Mouse (Mus musculus): ENCODE results near the gene Cdsn. TPM values are rescaled to one million over a fixed set of nuclear protein-coding genes. Genes with fewer than 3 reads are reported as not detected.
"Not testable (repeated sequence)": the region's sequence is repeated elsewhere in the genome, so short reads cannot be mapped to it uniquely, and the experiment has no call there.

The Cdsn gene
- polyA plus RNA-seq, 1 experiment from 2014 or later, result not detected

DNA sequence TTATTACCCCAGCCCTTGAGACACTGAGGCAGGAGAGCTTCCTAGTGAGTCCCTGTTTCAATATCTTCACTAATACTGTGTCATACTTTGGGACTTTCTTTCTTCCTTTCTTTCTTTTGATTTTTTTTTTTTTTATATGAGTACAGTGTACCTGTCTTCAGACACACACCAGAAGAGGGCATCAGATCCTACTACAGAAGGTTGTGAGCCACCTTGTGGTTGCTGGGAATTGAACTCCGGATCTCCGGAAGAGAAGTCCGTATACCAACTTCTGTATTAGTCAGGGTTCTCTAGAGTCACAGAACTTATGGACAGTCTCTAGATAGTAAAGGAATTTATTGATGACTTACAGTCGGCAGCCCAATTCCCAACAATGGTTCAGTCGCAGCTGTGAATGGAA lies 43.6 kb upstream of the Cdsn start:
- WGBS, result 44% methylated on average over 5 of the region's 5 CpGs
- H3K4me1 ChIP-seq (replicated peaks; ENCODE audit: control insufficient read depth, insufficient read depth, low read length); H3K27ac ChIP-seq (ENCODE audit: low read depth, low read length); H3K36me3 ChIP-seq (ENCODE audit: control insufficient read depth, insufficient read depth, low read length); H3K4me2 ChIP-seq; H3K4me3 ChIP-seq (ENCODE audit: low read depth, low read length); H3K9me3 ChIP-seq (ENCODE audit: control insufficient read depth, low read length); ATAC-seq (replicated peaks; ENCODE audit: low FRiP score); DNase-seq (ENCODE audit: low spot score); H3K9ac ChIP-seq (ENCODE audit: low read depth, low read length): not testable (repeated sequence)
- peaks cover 53% of the 10 kb centered on the region for H3K27me3 ChIP-seq (replicated peaks; ENCODE audit: control insufficient read depth, insufficient read depth, low read length)

DNA sequence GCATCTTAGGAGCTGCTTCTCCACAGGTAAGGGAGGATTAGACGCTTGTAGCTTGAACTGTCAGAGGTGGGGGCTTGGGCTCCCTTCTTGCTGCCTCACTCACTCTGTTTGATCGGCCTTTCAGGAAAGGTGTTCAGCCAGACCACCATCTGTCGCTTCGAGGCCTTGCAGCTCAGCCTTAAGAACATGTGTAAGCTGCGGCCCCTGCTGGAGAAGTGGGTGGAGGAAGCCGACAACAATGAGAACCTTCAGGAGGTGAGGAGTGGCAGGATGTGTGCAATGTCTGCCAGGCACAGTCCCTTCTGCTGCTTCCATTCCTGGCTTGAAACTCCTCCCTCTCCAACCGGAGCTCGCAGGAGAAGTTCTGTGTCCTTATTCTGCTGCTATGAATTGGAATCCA lies 42.6 kb upstream of the Cdsn start:
- Histone ChIP-seq H3K4me3 (ENCODE audit: low read depth, low read length) (no peak overlapping the region), H3K4me1 (replicated peaks; ENCODE audit: control insufficient read depth, insufficient read depth, low read length) (no peaks in the 10 kb centered on the region; the same call in 1 of the 2 replicates), H3K9ac (ENCODE audit: low read depth, low read length) (no peak overlapping the region), H3K36me3 (ENCODE audit: control insufficient read depth, insufficient read depth, low read length) (no peaks in the 10 kb centered on the region), H3K9me3 (ENCODE audit: control insufficient read depth, low read length) (no peaks in the 10 kb centered on the region), H3K27ac (ENCODE audit: low read depth, low read length) (no peak overlapping the region), H3K4me2 (no peak overlapping the region), H3K27me3 (replicated peaks; ENCODE audit: control insufficient read depth, insufficient read depth, low read length) (peaks cover 50% of the 10 kb centered on the region)
- DNase-seq (ENCODE audit: low spot score) (no peak), ATAC-seq (replicated peaks; ENCODE audit: low FRiP score) (no peak)
- WGBS, result 33% methylated on average over 8 of the region's 8 CpGs

DNA sequence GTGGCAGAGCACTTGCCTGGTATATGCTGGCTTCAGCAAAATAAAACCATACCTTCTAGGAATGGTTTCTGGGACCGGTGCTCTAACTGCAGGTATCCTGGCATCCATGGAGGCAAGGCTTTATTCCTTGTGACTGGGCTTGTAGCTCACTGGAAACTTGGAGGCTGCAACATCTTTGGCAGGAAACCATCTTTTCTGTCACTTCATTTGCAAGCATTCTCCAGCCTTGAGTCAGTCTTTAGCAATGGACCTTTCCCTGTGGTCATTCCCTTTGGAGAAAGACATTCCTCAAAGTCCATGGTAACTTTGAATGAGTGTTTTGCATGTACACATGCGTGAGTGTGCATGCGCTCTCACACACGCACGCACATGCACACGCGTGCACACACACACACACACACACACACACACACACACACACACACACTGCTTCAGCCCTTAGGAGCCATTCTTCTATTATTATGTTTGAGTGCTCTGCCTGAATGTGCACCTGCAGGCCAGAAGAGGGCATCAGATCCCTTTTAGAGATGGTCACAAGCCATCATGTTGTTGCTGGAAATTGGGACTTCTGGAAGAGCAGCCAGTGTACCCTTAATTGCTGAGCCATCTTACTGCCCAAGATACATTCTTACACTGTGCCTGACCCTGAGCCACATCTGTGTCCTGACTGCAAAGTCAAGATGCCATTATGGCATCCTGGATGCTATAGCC lies 38.9 kb upstream of the Cdsn start:
- 90% methylated on average over 7 of the region's 7 CpGs for WGBS
- peaks cover 10% of the 10 kb centered on the region for H3K4me1 ChIP-seq (replicated peaks; ENCODE audit: control insufficient read depth, insufficient read depth, low read length)
- no peak overlapping the region for H3K9ac ChIP-seq (ENCODE audit: low read depth, low read length)
- DNase-seq (ENCODE audit: low spot score) (no peak), ATAC-seq (replicated peaks; ENCODE audit: low FRiP score) (no peak)
- H3K4me3 ChIP-seq (ENCODE audit: low read depth, low read length), result no peak overlapping the region
- H3K9me3 ChIP-seq (ENCODE audit: control insufficient read depth, low read length), result no peaks in the 10 kb centered on the region
- no peak overlapping the region for H3K4me2 ChIP-seq
- peaks cover 15% of the 10 kb centered on the region for H3K27me3 ChIP-seq (replicated peaks; ENCODE audit: control insufficient read depth, insufficient read depth, low read length)
- H3K36me3 ChIP-seq (ENCODE audit: control insufficient read depth, insufficient read depth, low read length), result no peaks in the 10 kb centered on the region
- no peak overlapping the region for H3K27ac ChIP-seq (ENCODE audit: low read depth, low read length)

DNA sequence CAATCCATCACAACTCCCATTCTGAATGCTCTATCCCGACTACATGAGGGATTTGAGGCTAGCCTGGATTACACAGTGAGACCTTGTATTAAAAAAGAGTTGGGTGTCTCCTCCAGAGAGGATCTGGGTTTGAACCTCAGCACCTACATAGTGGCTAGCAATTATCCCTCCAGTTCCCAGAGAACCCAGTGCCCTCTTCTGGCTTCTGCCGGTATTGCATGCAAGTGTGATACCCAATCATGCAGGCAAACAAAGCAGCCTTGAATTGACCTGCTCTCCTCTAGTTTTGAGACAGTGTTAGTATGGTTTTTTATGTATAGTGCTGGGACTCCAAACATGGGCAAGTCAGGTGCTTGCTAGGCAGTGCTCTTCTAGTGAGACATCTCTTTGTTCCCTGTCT lies 38.0 kb upstream of the Cdsn start:
- Histone ChIP-seq H3K4me3 (ENCODE audit: low read depth, low read length) (no peak overlapping the region), H3K4me1 (replicated peaks; ENCODE audit: control insufficient read depth, insufficient read depth, low read length) (peaks cover 10% of the 10 kb centered on the region), H3K4me2 (no peak overlapping the region), H3K9ac (ENCODE audit: low read depth, low read length) (no peak overlapping the region), H3K36me3 (ENCODE audit: control insufficient read depth, insufficient read depth, low read length) (no peaks in the 10 kb centered on the region), H3K27ac (ENCODE audit: low read depth, low read length) (no peak overlapping the region), H3K9me3 (ENCODE audit: control insufficient read depth, low read length) (no peaks in the 10 kb centered on the region), H3K27me3 (replicated peaks; ENCODE audit: control insufficient read depth, insufficient read depth, low read length) (peaks cover 9% of the 10 kb centered on the region)
- DNase-seq (ENCODE audit: low spot score), result peak; percentile 62
- ATAC-seq (replicated peaks; ENCODE audit: low FRiP score), result no peak
- WGBS, result 12% methylated on average over 2 of the region's 2 CpGs

DNA sequence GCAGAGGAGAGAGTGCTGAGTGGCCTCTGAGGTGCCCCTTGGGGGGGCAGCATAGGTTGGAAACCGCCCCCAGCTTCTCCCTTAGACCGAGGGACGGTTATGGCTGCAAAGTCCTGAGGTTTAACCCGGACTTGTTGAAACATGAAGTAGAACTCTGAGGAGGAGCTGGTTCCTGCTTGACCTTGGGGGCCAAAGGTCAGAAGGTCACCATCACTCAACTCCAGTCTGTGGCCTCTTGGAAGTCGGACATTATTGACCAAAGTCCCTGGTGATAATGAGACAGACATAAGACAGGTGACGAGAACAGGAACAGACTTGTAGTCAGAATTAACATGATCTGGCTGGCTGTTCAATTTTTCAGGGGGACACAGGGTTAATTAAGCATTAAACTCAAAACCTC lies 37.2 kb upstream of the Cdsn start:
- Histone ChIP-seq H3K27me3 (replicated peaks; ENCODE audit: control insufficient read depth, insufficient read depth, low read length) (peaks cover under 1% of the 10 kb centered on the region; the same call in 1 of the 2 replicates), H3K4me1 (replicated peaks; ENCODE audit: control insufficient read depth, insufficient read depth, low read length) (peaks cover 10% of the 10 kb centered on the region), H3K27ac (ENCODE audit: low read depth, low read length) (no peak overlapping the region), H3K4me2 (peak overlapping the region; percentile 93), H3K36me3 (ENCODE audit: control insufficient read depth, insufficient read depth, low read length) (no peaks in the 10 kb centered on the region), H3K9ac (ENCODE audit: low read depth, low read length) (no peak overlapping the region), H3K9me3 (ENCODE audit: control insufficient read depth, low read length) (no peaks in the 10 kb centered on the region), H3K4me3 (ENCODE audit: low read depth, low read length) (0 out of 2 replicates have a peak overlapping the region, but pooled peaks have one; percentile 71)
- DNase-seq (ENCODE audit: low spot score), result no peak
- WGBS, result 53% methylated on average over 6 of the region's 6 CpGs
- no peak for ATAC-seq (replicated peaks; ENCODE audit: low FRiP score)

DNA sequence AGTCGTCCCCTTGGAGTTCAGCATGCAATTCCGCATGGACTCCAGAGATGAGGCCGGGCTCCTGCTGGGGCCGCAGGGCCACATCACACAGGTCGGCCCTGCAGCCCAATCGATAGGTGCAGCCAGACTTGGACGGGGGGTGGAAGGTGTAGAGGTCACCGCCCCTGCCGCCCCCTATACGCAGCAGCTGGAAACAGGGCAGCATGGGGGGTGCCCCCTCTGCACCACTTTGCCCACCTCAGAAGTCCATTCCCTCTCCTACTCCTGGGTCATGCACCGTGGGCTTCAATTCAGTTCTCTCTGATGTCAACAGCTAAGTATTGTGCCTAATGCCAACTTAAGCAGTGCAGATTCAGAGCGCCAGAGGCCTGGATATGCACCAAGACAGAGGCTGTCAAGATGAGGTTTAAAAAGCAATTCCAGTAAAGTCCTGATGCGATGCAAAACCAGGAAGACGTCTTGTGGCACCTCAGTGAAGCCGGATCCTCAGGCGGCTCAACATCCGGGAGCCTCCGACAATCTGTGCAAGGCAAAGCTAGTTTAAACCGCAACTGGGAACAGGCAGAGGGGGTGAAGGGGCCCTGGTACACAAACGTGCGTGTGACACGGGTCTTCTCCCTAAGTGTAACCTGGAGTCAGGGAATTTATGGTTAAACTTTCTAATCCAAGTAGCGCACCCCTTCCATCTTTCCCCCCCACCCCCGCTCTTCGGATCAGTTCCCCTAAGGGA lies 35.9 kb upstream of the Cdsn start:
- peak overlapping the region; percentile 71 for H3K4me3 ChIP-seq (ENCODE audit: low read depth, low read length)
- H3K27me3 ChIP-seq (replicated peaks; ENCODE audit: control insufficient read depth, insufficient read depth, low read length), result no peaks in the 10 kb centered on the region
- DNase-seq (ENCODE audit: low spot score) (peak; percentile 64), ATAC-seq (replicated peaks; ENCODE audit: low FRiP score) (no peak; the same call in none of the 2 replicates)
- WGBS, result 10% methylated on average over 25 of the region's 25 CpGs
- H3K4me2 ChIP-seq, result peak overlapping the region; percentile 93
- H3K27ac ChIP-seq (ENCODE audit: low read depth, low read length), result peak overlapping the region; percentile 11; the same call in 1 of the 2 replicates
- no peaks in the 10 kb centered on the region for H3K9me3 ChIP-seq (ENCODE audit: control insufficient read depth, low read length)
- no peaks in the 10 kb centered on the region for H3K36me3 ChIP-seq (ENCODE audit: control insufficient read depth, insufficient read depth, low read length)
- peaks cover 10% of the 10 kb centered on the region for H3K4me1 ChIP-seq (replicated peaks; ENCODE audit: control insufficient read depth, insufficient read depth, low read length)
- H3K9ac ChIP-seq (ENCODE audit: low read depth, low read length), result peak overlapping the region; percentile 64

DNA sequence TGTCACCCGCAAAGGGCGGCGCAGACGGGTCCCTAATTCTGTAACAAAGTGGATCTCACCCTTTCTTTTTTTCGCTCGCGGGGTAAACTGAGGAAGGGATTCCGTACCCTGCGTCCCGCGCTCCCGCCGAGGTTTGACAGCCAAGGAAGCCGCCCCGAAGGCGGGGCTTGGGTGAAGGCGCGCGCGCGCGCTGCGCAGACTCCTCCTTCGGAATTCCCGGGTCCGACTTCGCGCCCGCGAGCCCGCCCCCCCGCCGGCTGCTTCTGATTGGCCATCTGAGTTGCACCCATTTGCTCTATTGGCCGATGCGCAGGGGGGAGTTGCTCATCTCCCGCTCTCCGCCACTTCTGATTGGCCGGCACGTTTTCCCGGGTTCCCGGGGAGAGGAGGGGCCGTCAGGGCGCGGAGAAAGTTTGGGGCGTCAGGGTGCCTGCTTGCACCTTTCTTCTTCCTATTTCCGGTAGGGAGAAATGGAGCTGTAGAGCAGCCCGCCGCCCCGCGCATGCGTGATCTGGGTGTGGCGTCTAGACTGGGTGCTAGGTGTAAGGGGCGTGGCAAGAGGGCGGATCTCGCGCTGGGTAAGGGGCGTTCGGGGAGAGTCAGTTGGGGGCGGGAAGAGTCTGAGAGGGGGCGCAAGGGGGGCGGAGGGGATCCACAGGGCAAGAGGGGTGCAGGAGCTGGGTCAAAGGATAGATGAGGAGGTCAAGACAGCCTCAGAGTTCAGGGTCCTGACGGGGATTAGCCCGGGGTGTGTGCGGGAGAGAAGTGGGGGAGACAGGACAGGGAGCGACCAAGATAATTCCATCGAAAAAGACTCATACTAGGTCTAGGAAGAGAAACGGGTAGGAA lies 35.1 kb upstream of the Cdsn start, which contains the start of the genes Tcf19 and Cchcr1:
Gene Tcf19, minus strand, starts transcription at position 173 of the 849 bp plus-strand sequence.
Gene Cchcr1, plus strand, starts transcription at position 449 of the 849 bp plus-strand sequence.
- WGBS, result under 1% methylated on average over 67 of the region's 67 CpGs
- ATAC-seq (replicated peaks; ENCODE audit: low FRiP score), result peak; percentile 96
- Histone ChIP-seq H3K4me3 (ENCODE audit: low read depth, low read length) (peak within 1 kb of the TSS; percentile 71), H3K9me3 (ENCODE audit: control insufficient read depth, low read length) (no peaks in the 10 kb centered on the region), H3K27me3 (replicated peaks; ENCODE audit: control insufficient read depth, insufficient read depth, low read length) (no peaks in the 10 kb centered on the region), H3K36me3 (ENCODE audit: control insufficient read depth, insufficient read depth, low read length) (no peaks in the 10 kb centered on the region), H3K4me2 (peak within 1 kb of the TSS; percentile 93), H3K4me1 (replicated peaks; ENCODE audit: control insufficient read depth, insufficient read depth, low read length) (peaks cover 10% of the 10 kb centered on the region), H3K9ac (ENCODE audit: low read depth, low read length) (peak within 1 kb of the TSS; percentile 69), H3K27ac (ENCODE audit: low read depth, low read length) (peak within 1 kb of the TSS; percentile 48)
- peak; percentile 98 for DNase-seq (ENCODE audit: low spot score)

DNA sequence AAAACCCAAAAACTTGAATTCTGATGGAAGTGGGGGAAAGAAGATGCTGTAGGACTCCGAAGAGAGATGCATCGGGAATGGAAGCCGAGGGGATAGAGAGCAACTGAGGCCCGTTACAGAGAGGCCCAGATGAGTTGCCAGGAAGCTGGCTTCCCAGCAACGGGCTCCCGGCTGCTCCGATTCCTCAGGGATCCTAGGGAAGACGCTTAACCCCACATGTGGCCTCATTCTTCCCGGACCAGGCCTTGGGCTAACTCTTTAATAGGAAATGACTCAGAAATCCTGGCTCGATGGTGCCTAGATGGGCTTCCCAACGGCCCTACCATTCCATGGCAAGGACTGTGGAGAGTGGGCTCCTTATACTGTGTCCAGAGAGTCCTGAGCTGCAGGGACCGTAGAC lies 34.4 kb upstream of the Cdsn start:
- ATAC-seq (replicated peaks; ENCODE audit: low FRiP score) (no peak), DNase-seq (ENCODE audit: low spot score) (no peak)
- H3K9me3 ChIP-seq (ENCODE audit: control insufficient read depth, low read length), result no peaks in the 10 kb centered on the region
- peak overlapping the region; percentile 93 for H3K4me2 ChIP-seq
- peak overlapping the region; percentile 71 for H3K4me3 ChIP-seq (ENCODE audit: low read depth, low read length)
- H3K36me3 ChIP-seq (ENCODE audit: control insufficient read depth, insufficient read depth, low read length), result no peaks in the 10 kb centered on the region
- WGBS, result 9% methylated on average over 12 of the region's 12 CpGs
- no peaks in the 10 kb centered on the region for H3K27me3 ChIP-seq (replicated peaks; ENCODE audit: control insufficient read depth, insufficient read depth, low read length)
- H3K27ac ChIP-seq (ENCODE audit: low read depth, low read length), result peak overlapping the region; percentile 48; the same call in 1 of the 2 replicates
- peak overlapping the region; percentile 69 for H3K9ac ChIP-seq (ENCODE audit: low read depth, low read length)
- H3K4me1 ChIP-seq (replicated peaks; ENCODE audit: control insufficient read depth, insufficient read depth, low read length), result peaks cover 10% of the 10 kb centered on the region

All from liver, embryonic 11.5 days (tissue).